Mouse (Mus musculus): ENCODE measurements around the gene Scd2. TPM values are rescaled to one million over a fixed set of nuclear protein-coding genes. Genes with fewer than 3 reads are reported as not detected.

The Scd2 gene
- total and polyA plus RNA-seq, 3 experiments = 47.4 to 593 (median 392) TPM

GRCm38 (mm10) chr19:44296186-44296585 is 2.7 kb downstream of the Scd2 start:
- Histone ChIP-seq H3K4me1 (ENCODE audit: control insufficient read depth in 1 of 2, insufficient read depth in 2 of 2, low read length in 2 of 2) (peaks cover 6 to 73% of the 10 kb centered on the region in 2 experiments), H3K79me2 (ENCODE audit: control insufficient read depth, insufficient read depth, low read length, poor library complexity) (peaks cover 61% of the 10 kb centered on the region), H3K9me3 (replicated peaks; ENCODE audit: insufficient read depth, low read length) (no peaks in the 10 kb centered on the region), H3K36me3 (ENCODE audit: control insufficient read depth in 1 of 2, insufficient read depth in 2 of 2, low read length in 2 of 2) (peaks cover 42 to 61% of the 10 kb centered on the region in 2 experiments), H3K27me3 (ENCODE audit: control insufficient read depth in 1 of 2, insufficient read depth in 2 of 2, low read length in 2 of 2) (no peaks in the 10 kb centered on the region), H3K4me3 (ENCODE audit: control insufficient read depth in 1 of 2, insufficient read depth in 1 of 2, low read depth in 2 of 2, low read length in 2 of 2) (peak overlapping the region; percentile 74 to 80), H3K9ac (ENCODE audit: control insufficient read depth, low read depth, low read length, poor library complexity, severe bottlenecking) (peak overlapping the region; percentile 57), H3K27ac (ENCODE audit: control insufficient read depth, low read depth, low read length) (no peak overlapping the region)
- no peak for TF ChIP-seq TBP (IDR thresholded peaks at IDR 0.05; ENCODE audit: low read depth, low read length)
- 0 out of 2 replicates have a peak, but pooled peaks have one; percentile 5 for TF ChIP-seq TCF12 (IDR thresholded peaks at IDR 0.05; ENCODE audit: low read depth, low read length)
- 0 out of 2 replicates have a peak, but pooled peaks have one; percentile 70 for TF ChIP-seq CHD1 (IDR thresholded peaks at IDR 0.05; ENCODE audit: low read depth, low read length)
- DNase-seq (ENCODE audit: low read depth, low spot score) = peak; percentile 49

GRCm38 (mm10) chr19:44297068-44297760 is 3.7 kb downstream of the Scd2 start:
- Histone ChIP-seq H3K27me3 (ENCODE audit: control insufficient read depth in 1 of 2, insufficient read depth in 2 of 2, low read length in 2 of 2) (no peaks in the 10 kb centered on the region), H3K36me3 (ENCODE audit: control insufficient read depth in 1 of 2, insufficient read depth in 2 of 2, low read length in 2 of 2) (peaks cover 48 to 62% of the 10 kb centered on the region in 2 experiments), H3K27ac (ENCODE audit: control insufficient read depth, low read depth, low read length) (peak overlapping the region; percentile 8; the same call in 1 of the 2 replicates), H3K9ac (ENCODE audit: control insufficient read depth, low read depth, low read length, poor library complexity, severe bottlenecking) (peak overlapping the region; percentile 57), H3K4me1 (ENCODE audit: control insufficient read depth in 1 of 2, insufficient read depth in 2 of 2, low read length in 2 of 2) (peaks cover 5 to 71% of the 10 kb centered on the region in 2 experiments), H3K79me2 (ENCODE audit: control insufficient read depth, insufficient read depth, low read length, poor library complexity) (peaks cover 65% of the 10 kb centered on the region), H3K4me3 (ENCODE audit: control insufficient read depth in 1 of 2, insufficient read depth in 1 of 2, low read depth in 2 of 2, low read length in 2 of 2) (peak overlapping the region; percentile 74 to 80), H3K9me3 (replicated peaks; ENCODE audit: insufficient read depth, low read length) (no peaks in the 10 kb centered on the region)
- DNase-seq (ENCODE audit: low read depth, low spot score) = peak; percentile 53
- TF ChIP-seq GATA1 (IDR thresholded peaks at IDR 0.05; ENCODE audit: low read depth, low read length) (0 out of 2 replicates have a peak, but pooled peaks have one; percentile 5), RCOR1 (IDR thresholded peaks at IDR 0.05; ENCODE audit: low read depth, low read length) (no peak), USF2 (IDR thresholded peaks at IDR 0.05; ENCODE audit: borderline replicate concordance in 1 of 2, insufficient read depth in 1 of 2, low read depth in 1 of 2, low read length in 2 of 2) (no peak), ELF1 (IDR thresholded peaks at IDR 0.05; ENCODE audit: low read depth, low read length) (no peak), POLR2A (IDR thresholded peaks at IDR 0.05; ENCODE audit: control insufficient read depth in 1 of 2, insufficient read depth in 1 of 2, low read depth in 1 of 2, low read length in 2 of 2, poor library complexity in 1 of 2) (peak in 1 of 2 experiments; percentile 11; a peak in 1 of 4 replicates), ZKSCAN1 (IDR thresholded peaks at IDR 0.05; ENCODE audit: low read depth, low read length) (no peak), ZC3H11A (IDR thresholded peaks at IDR 0.05; ENCODE audit: low read depth, low read length) (no peak), USF1 (IDR thresholded peaks at IDR 0.05; ENCODE audit: low read depth, low read length) (no peak), SMC3 (IDR thresholded peaks at IDR 0.05; ENCODE audit: low read depth, low read length) (no peak), MAX (IDR thresholded peaks at IDR 0.05; ENCODE audit: low read length) (no peak), TCF12 (IDR thresholded peaks at IDR 0.05; ENCODE audit: low read depth, low read length) (peak; percentile 29), POLR2AphosphoS5 (IDR thresholded peaks at IDR 0.05; ENCODE audit: borderline replicate concordance, low read depth, low read length) (no peak), RAD21 (IDR thresholded peaks at IDR 0.05; ENCODE audit: low read depth, low read length) (no peak), MXI1 (IDR thresholded peaks at IDR 0.05; ENCODE audit: low read depth, low read length) (peak; percentile 44; the same call in 1 of the 2 replicates), GABPA (IDR thresholded peaks at IDR 0.05; ENCODE audit: low read depth, low read length) (no peak), ZNF384 (IDR thresholded peaks at IDR 0.05; ENCODE audit: low read depth, low read length) (no peak), CTCF (IDR thresholded peaks at IDR 0.05 in 2 of 3, conservative IDR thresholded peaks at IDR 0.05 in 1 of 3; ENCODE audit: control insufficient read depth in 1 of 3, insufficient read depth in 1 of 3, low read depth in 2 of 3, low read length in 3 of 3, poor library complexity in 1 of 3, severe bottlenecking in 1 of 3) (no peak), TAL1 (IDR thresholded peaks at IDR 0.05; ENCODE audit: low read length) (peak; percentile 58), ETS1 (IDR thresholded peaks at IDR 0.05; ENCODE audit: low read depth, low read length) (peak; percentile 30; the same call in 1 of the 2 replicates), MAZ (IDR thresholded peaks at IDR 0.05; ENCODE audit: low read depth, low read length) (0 out of 2 replicates have a peak, but pooled peaks have one; percentile 58), JUND (IDR thresholded peaks at IDR 0.05; ENCODE audit: low read depth, low read length) (no peak), ZMIZ1 (IDR thresholded peaks at IDR 0.05; ENCODE audit: low read depth, low read length) (peak; percentile 41; the same call in 1 of the 2 replicates), UBTF (IDR thresholded peaks at IDR 0.05; ENCODE audit: borderline replicate concordance, insufficient read depth, low read depth, low read length) (no peak), HCFC1 (IDR thresholded peaks at IDR 0.05; ENCODE audit: low read depth, low read length) (no peak), NELFE (IDR thresholded peaks at IDR 0.05; ENCODE audit: low read depth, low read length) (no peak), TBP (IDR thresholded peaks at IDR 0.05; ENCODE audit: low read depth, low read length) (no peak), EP300 (IDR thresholded peaks at IDR 0.05; ENCODE audit: low read depth in 1 of 2, low read length in 2 of 2) (peak in 1 of 2 experiments; percentile 31; a peak in 1 of 4 replicates), BHLHE40 (IDR thresholded peaks at IDR 0.05; ENCODE audit: borderline replicate concordance, low read depth, low read length) (no peak; the same call in 1 of the 2 replicates)

Measured in MEL (cell line).